Mouse (Mus musculus): Measurements from ENCODE around the gene Alg2. TPM values are rescaled to one million over a fixed set of nuclear protein-coding genes. Genes with fewer than 3 reads are reported as not detected.

The Alg2 gene
- 80.7 and 84.3 TPM in 2 replicates for polyA plus RNA-seq (2016; fragmentation: Nextera tagmentation; extraction: Ambion mirVana)

DNA sequence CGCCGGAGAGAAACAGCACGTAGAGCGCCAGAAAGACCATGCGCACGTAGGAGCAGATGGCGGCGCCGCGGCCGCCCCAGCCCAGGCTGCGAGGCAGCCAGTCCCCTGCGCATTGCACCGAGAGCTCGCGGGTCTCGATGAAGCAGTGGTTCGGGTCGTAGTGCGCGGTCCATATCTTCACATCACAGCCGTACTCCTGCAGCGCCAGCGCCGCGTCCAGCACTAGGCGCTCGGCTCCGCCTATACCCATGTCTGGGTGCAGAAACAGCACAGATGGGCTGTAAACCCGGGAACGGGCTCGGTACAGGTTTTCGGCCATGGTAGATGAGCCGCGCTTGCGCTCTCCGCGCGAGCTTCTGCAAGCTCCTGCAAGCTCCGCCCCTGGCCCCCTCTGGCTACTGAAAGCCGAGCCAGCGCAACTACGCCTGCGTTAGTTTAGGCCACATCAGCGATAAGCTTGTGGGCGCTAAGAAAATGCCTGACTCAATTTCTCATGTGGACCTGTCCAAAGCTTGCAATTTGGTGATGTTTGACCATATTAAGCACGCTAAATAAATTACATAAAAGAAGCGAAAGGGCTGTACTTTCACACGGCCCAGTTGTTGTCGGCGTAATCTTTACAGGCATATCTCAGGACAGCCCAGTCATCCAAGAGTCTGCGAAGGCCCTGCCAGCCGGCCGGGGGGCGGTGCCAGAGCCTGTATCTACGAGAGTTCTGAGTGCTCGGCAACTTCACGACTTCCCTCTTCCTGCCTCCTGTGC lies at the start of gene Alg2, which contains the start of gene Sec61b:
Gene Alg2 (minus strand): TSS at position 366 of the 762 bp plus-strand sequence.
Gene Sec61b (plus strand): TSS at position 691 of the 762 bp plus-strand sequence.
- Histone ChIP-seq H3K9me3 (no peaks in the 10 kb centered on the region), H3K27me3 (ENCODE audit: poor library complexity, severe bottlenecking) (no peaks in the 10 kb centered on the region), H3K36me3 (replicated peaks) (peaks cover 68% of the 10 kb centered on the region), H3K4me1 (peaks cover 24% of the 10 kb centered on the region), H3K4me3 (peak within 1 kb of the TSS; percentile 76), H3K27ac (peak within 1 kb of the TSS; percentile 93)
- DNase-seq (ENCODE audit: extremely low spot score, low spot score) = peak; percentile 97
- under 1% methylated on average over 58 of the region's 58 CpGs for WGBS

DNA sequence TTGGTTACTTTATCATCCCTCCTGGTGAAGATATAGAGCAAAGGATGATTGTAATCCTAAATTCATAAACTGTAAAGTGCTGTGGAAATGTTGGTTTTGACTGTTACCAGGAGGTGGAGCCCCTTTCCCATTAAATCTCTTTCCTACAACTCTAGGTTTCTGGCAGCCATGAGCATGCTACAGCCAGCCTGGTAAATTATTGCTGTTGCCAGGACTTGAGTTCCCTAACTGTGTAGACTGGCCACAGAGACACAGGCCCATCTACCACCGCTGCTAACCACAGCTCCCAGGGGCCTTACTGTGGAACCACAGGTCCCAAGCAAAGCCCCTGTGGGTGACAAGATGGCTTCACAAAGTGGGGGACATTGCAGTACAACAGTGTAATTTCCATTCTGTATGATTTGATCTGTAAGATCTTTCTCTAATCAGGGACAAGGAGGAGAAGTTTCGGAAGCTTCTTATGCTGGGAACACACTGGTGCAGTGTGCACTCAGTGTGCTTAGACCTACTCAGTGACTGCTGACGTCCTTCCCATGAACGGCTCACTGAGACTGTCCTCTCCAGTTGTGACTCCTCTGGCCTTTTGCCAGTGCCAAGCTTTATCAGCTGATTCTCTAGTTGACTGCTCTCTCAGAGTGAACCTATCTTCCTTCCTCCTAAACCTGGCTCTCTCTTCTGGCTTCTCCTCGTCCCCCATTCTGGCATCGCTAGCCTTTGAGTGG lies 47.9 kb upstream of the Alg2 start:
- 92% methylated on average over 6 of the region's 6 CpGs for WGBS
- Histone ChIP-seq H3K9me3 (no peaks in the 10 kb centered on the region), H3K4me3 (no peak overlapping the region), H3K27ac (no peak overlapping the region), H3K27me3 (ENCODE audit: poor library complexity, severe bottlenecking) (no peaks in the 10 kb centered on the region), H3K4me1 (peaks cover 11% of the 10 kb centered on the region), H3K36me3 (replicated peaks) (no peaks in the 10 kb centered on the region)
- DNase-seq (ENCODE audit: extremely low spot score, low spot score) = no peak

DNA sequence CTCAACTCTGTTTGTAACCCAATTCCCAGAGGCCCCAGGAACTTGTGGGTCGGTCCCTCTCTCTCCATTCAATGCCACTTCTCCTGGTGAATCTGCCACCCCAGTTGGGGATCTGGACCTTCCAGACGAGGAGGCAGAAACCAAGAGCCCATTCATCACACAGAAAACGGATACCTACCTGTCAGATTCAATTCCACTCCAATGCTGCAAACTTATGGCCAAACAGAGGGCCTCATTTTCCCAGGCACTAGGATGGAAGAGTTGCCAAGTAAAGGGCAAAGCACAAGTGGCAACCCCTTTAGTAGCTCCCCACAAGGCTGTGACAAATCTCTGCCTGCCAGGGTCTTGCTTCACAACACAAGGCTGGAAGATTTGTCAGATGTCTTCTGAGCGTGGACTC lies 45.9 kb upstream of the Alg2 start:
- Histone ChIP-seq H3K4me3 (no peak overlapping the region), H3K27me3 (ENCODE audit: poor library complexity, severe bottlenecking) (no peaks in the 10 kb centered on the region), H3K27ac (no peak overlapping the region), H3K4me1 (peaks cover 11% of the 10 kb centered on the region), H3K9me3 (no peaks in the 10 kb centered on the region), H3K36me3 (replicated peaks) (no peaks in the 10 kb centered on the region)
- no peak for DNase-seq (ENCODE audit: extremely low spot score, low spot score)
- WGBS = 75% methylated on average over 4 of the region's 4 CpGs

DNA sequence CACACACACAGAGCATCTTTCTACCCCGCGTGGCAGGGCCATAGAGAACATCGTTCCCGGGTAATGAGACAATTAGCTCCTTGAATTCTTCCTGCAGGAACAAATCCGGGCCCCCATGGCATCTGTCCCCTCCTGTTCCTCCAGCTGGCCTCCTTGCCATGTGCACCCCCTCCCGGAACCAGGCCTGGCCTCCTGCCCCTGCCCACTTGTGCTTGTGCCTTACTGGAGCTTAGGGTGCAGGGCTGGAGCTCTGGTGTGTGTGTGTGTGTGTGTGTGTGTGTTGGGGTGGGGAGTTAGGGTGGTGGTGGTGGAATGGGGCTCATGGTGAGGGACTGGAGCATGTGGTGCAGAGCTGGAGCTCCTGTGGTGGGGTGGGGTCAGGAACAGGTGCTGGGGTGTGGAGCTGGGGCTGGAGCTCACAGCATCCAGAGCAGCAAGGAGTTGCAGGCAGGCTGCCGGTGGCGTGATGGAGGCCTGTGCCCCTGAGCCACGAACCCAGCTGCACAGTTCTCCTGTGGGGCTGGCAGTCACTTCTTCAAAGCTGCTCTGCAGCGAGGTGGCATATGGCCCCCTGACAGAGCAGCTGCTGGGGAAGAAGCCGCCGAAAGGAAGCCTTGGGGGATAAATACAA lies 44.5 kb upstream of the Alg2 start:
- H3K4me1 ChIP-seq = peaks cover 11% of the 10 kb centered on the region
- no peaks in the 10 kb centered on the region for H3K9me3 ChIP-seq
- no peak for DNase-seq (ENCODE audit: extremely low spot score, low spot score)
- WGBS = 78% methylated on average over 12 of the region's 12 CpGs
- H3K27ac ChIP-seq = peak overlapping the region; percentile 45
- no peak overlapping the region for H3K4me3 ChIP-seq
- no peaks in the 10 kb centered on the region for H3K27me3 ChIP-seq (ENCODE audit: poor library complexity, severe bottlenecking)
- no peaks in the 10 kb centered on the region for H3K36me3 ChIP-seq (replicated peaks)

DNA sequence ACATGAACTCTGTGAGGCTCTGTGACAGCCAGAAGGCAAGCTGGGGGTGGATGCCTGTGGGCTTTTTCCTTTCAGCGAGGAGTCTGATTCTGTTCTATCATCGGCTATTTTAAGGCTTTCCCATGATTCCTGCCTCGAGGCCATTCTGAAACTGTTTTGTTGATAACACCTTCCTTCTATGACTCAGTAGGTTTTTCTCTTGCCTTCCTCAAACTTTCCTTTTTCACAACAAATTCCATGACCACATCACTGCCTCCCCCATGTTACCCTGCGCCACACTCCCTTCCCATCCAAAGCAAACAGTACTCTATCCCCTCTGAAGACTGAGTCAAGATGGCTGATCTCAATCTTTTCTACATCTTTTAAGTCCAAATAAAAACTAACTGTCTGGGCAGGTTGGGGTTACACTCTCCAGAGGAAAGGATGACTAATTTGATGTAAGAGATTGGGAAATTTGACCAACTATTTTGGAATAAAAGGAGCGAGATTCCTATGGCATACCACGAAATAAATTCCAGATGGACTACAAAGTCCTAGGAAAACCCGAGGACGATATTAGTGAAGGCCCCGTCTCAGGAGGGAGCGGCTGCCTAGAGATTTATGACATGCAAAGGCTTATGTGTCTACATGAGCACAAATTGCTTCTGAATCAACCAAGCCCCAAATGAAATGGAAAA lies 30.8 kb upstream of the Alg2 start:
- Histone ChIP-seq H3K36me3 (replicated peaks) (no peaks in the 10 kb centered on the region), H3K27ac (no peak overlapping the region), H3K9me3 (no peaks in the 10 kb centered on the region), H3K4me3 (no peak overlapping the region), H3K27me3 (ENCODE audit: poor library complexity, severe bottlenecking) (no peaks in the 10 kb centered on the region), H3K4me1 (no peaks in the 10 kb centered on the region)
- DNase-seq (ENCODE audit: extremely low spot score, low spot score) = no peak
- WGBS = 78% methylated on average over 10 of the region's 10 CpGs

DNA sequence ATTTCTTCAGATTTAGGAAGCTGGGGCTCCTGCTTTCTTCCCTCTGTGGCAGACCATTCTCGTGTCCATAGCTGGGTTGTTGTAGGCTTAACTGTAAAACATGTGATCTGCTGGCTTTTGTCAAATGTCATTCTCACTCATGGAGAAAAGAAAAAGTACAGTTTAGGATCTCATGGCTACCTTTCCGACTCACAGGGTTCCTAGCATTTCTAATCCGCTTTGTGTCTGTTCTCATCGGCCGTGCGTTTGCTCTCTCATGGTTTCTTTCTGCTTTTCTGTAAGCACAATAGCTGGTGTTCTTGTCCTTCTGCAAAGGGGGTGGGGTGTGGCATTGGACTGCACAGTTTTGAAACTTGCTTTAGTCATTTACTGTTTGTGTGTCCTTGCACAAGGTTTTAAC lies 28.9 kb upstream of the Alg2 start:
- Histone ChIP-seq H3K4me1 (no peaks in the 10 kb centered on the region), H3K27me3 (ENCODE audit: poor library complexity, severe bottlenecking) (no peaks in the 10 kb centered on the region), H3K36me3 (replicated peaks) (no peaks in the 10 kb centered on the region), H3K27ac (no peak overlapping the region), H3K4me3 (no peak overlapping the region), H3K9me3 (no peaks in the 10 kb centered on the region)
- 85% methylated on average over 6 of the region's 6 CpGs for WGBS
- no peak for DNase-seq (ENCODE audit: extremely low spot score, low spot score)

DNA sequence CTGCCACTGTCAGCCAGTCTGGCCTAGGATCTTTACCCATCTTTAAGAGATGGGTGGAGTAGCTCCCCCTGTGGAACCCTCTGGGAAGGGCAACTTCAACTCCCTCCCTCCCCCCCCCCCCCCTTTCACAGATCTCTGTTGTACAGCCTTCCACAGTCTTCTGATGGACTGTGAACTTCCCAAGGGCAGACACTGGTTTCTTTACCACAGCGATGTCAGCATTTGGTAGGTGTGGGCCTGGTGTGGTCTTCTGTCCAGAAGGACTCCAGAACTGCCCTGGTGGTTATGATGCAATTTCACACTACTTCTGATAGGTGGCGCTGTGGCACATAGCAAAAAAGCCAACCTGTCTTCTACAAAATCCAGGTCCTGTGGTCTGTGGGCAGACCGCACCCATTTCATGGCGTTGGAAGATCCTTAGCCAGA lies 28.4 kb upstream of the Alg2 start:
- WGBS = 33% methylated on average over 4 of the region's 4 CpGs

DNA sequence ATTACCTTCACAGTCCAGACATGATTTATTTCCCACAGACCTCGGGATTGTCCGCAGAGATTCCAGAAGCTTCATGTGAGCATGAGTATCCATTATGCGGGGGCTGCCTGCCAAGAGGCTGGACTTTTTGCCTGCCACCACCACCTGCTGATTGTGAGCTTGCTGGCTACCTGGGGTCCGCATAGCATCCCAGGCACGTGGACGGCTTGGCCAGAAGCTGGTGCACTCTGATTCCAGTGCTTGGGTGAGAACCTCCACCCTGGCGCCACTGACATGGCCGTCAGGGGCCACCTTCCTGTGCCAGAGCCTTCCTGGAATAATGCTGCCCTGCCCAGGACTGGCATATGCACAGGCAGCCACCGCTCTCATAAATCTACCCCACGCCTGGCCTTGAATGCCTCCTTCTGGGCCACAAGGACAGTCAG lies 25.0 kb upstream of the Alg2 start:
- no peaks in the 10 kb centered on the region for H3K9me3 ChIP-seq
- 88% methylated on average over 10 of the region's 10 CpGs for WGBS
- DNase-seq (ENCODE audit: extremely low spot score, low spot score) = no peak

More for the DNA sequence above, 28.4 kb upstream of the Alg2 start:
- Histone ChIP-seq H3K4me3 (no peak overlapping the region), H3K27ac (no peak overlapping the region), H3K4me1 (no peaks in the 10 kb centered on the region), H3K36me3 (replicated peaks) (no peaks in the 10 kb centered on the region), H3K27me3 (ENCODE audit: poor library complexity, severe bottlenecking) (no peaks in the 10 kb centered on the region), H3K9me3 (no peaks in the 10 kb centered on the region)
- peak; percentile 49 for DNase-seq (ENCODE audit: extremely low spot score, low spot score)

DNA sequence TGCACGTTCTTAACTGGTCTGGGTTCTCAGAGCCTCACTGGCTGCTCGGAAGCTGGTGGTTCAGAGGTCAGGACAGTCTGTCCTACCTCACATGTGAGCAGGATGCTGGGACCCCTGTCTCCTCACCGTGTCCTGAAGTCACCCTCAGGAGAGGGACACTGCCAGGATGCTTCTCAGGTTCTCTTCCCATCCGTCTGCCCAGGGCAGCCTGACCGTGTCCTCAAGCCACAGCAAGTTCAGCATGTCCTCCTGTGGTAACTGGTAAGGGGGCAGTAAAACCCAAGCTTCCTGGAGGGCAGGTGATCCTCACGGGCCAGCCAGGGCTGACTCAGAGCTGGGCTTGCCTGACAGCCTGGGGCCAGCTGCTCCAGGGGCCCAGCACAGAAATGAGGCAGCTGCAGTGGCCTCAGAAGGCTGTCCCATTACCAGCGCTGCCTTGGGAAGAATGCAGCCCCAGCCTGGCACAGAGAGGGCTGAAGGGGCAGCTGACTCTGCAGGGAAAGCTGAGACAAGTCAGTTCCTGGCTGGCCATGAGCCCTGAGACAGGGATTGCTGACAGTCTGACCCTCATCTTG lies 23.8 kb upstream of the Alg2 start:
- no peak overlapping the region for H3K4me3 ChIP-seq
- 73% methylated on average over 7 of the region's 7 CpGs for WGBS
- H3K27me3 ChIP-seq (ENCODE audit: poor library complexity, severe bottlenecking) = no peaks in the 10 kb centered on the region
- no peaks in the 10 kb centered on the region for H3K4me1 ChIP-seq
- DNase-seq (ENCODE audit: extremely low spot score, low spot score) = no peak
- H3K9me3 ChIP-seq = no peaks in the 10 kb centered on the region
- no peaks in the 10 kb centered on the region for H3K36me3 ChIP-seq (replicated peaks)
- 0 out of 2 replicates have a peak overlapping the region, but pooled peaks have one; percentile 4 for H3K27ac ChIP-seq

More for the DNA sequence above, 25.0 kb upstream of the Alg2 start:
- Histone ChIP-seq H3K27me3 (ENCODE audit: poor library complexity, severe bottlenecking) (no peaks in the 10 kb centered on the region), H3K4me3 (no peak overlapping the region), H3K36me3 (replicated peaks) (no peaks in the 10 kb centered on the region), H3K4me1 (no peaks in the 10 kb centered on the region), H3K27ac (no peak overlapping the region)

DNA sequence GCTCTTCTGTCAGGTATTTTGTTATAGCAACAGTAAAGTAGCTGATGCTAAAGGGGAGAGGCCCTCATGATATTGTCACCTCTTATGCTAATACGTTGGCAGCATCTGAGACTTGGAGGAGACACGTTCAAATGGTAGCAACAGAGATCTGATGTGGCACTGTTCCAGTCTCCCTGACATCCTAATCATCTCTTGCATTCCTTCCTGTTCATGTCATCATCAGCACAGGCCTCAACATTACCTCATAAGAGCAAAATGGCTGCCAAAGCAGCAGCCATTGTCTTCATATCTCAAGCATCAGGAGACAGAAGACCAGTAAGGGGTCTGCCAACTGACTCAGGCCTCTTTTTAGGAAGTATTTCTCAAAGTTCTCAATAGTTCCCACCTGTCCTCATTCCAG lies 20.6 kb upstream of the Alg2 start:
- Histone ChIP-seq H3K27ac (no peak overlapping the region), H3K4me1 (peaks cover 23% of the 10 kb centered on the region), H3K27me3 (ENCODE audit: poor library complexity, severe bottlenecking) (no peaks in the 10 kb centered on the region), H3K36me3 (replicated peaks) (no peaks in the 10 kb centered on the region), H3K9me3 (no peaks in the 10 kb centered on the region), H3K4me3 (no peak overlapping the region)
- 93% methylated on average over 2 of the region's 2 CpGs for WGBS
- no peak for DNase-seq (ENCODE audit: extremely low spot score, low spot score)

DNA sequence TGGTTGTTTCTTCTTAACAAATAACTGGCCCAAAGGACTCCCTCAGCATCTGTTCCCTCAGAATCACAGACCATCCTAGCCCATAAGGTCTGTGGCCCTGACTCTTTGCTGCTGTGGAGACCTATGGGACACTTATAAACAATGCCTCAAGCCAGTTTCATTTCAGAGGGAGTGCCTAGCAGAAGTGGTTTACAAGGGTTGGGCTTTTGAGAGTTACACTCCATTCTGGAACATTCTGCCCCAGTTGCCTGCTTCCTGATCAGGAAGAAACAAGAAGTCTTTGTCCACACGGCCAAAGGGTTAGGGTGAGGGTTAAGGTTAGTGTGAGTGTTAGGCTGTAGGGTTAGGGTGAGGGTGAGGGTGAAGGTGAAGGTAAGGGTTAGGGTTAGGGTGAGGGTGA lies 20.0 kb upstream of the Alg2 start:
- H3K4me3 ChIP-seq = no peak overlapping the region
- H3K4me1 ChIP-seq = peaks cover 23% of the 10 kb centered on the region
- no peaks in the 10 kb centered on the region for H3K9me3 ChIP-seq
- H3K27ac ChIP-seq = no peak overlapping the region
- no peaks in the 10 kb centered on the region for H3K36me3 ChIP-seq (replicated peaks)
- 83% methylated on average over 1 of the region's 1 CpGs for WGBS
- no peak for DNase-seq (ENCODE audit: extremely low spot score, low spot score)
- no peaks in the 10 kb centered on the region for H3K27me3 ChIP-seq (ENCODE audit: poor library complexity, severe bottlenecking)

DNA sequence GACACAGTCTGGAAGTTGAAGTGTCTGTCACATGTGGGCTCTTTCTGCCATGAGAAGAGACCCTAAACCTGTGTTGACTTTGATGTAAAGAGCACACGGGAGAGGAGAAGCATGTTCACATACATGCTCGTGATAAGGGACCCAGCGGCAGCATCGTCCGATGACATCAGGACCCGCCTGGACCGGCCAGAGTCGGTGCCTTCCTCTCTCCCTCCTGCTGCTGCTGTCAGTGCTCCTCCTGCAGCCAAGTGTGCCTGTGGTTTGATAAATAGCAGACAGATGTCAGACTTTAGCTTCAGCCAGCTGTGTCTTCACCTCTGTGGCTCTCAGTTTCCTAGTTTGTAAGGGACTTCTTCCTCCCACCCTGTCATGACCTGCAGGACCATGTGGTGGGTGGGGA lies 19.3 kb upstream of the Alg2 start:
- no peaks in the 10 kb centered on the region for H3K9me3 ChIP-seq
- DNase-seq (ENCODE audit: extremely low spot score, low spot score) = no peak
- H3K4me1 ChIP-seq = peaks cover 23% of the 10 kb centered on the region
- H3K27ac ChIP-seq = no peak overlapping the region
- no peaks in the 10 kb centered on the region for H3K27me3 ChIP-seq (ENCODE audit: poor library complexity, severe bottlenecking)
- no peak overlapping the region for H3K4me3 ChIP-seq
- H3K36me3 ChIP-seq (replicated peaks) = no peaks in the 10 kb centered on the region
- 91% methylated on average over 8 of the region's 8 CpGs for WGBS
